Mouse (Mus musculus): ENCODE data around the gene Nup98. TPM values are rescaled to one million over a fixed set of nuclear protein-coding genes. Genes with fewer than 3 reads are reported as not detected.
A peak's percentile ranks its signal among the peaks of the same experiment; 100 is the strongest.

Gene Nup98
- total and polyA plus RNA-seq, 2 experiments: 6.7 to 14.0 TPM

- Histone ChIP-seq H3K27me3 (ENCODE audit: control insufficient read depth, insufficient read depth, low read length) (no peaks in the 10 kb centered on the region), H3K36me3 (ENCODE audit: control insufficient read depth, insufficient read depth, low read length) (no peaks in the 10 kb centered on the region), H3K4me1 (ENCODE audit: control insufficient read depth, insufficient read depth, low read length) (no peaks in the 10 kb centered on the region), H3K79me2 (ENCODE audit: control insufficient read depth, insufficient read depth, low read length) (no peaks in the 10 kb centered on the region), H3K4me3 (ENCODE audit: insufficient read depth, low read depth, low read length) (no peak overlapping the region), H3K9ac (ENCODE audit: low read depth, low read length) (no peak overlapping the region), H3K27ac (replicated peaks; ENCODE audit: insufficient read depth, low read depth, low read length) (no peak overlapping the region)
- WGBS: 62% methylated on average over 45 of the region's 45 CpGs
- TF ChIP-seq POLR2A (IDR thresholded peaks at IDR 0.05; ENCODE audit: extremely low read depth, insufficient read depth, low read length) (no peak), CTCF (IDR thresholded peaks at IDR 0.05; ENCODE audit: low read depth, low read length) (no peak)
- DNase-seq (ENCODE audit: extremely low read depth, low read depth, low spot score): no peak
Observed at GRCm38 (mm10) chr7:102113151-102113729, 96.7 kb downstream of the Nup98 start.

- TF ChIP-seq POLR2A (IDR thresholded peaks at IDR 0.05; ENCODE audit: extremely low read depth, insufficient read depth, low read length) (no peak), CTCF (IDR thresholded peaks at IDR 0.05; ENCODE audit: low read depth, low read length) (no peak)
Observed at GRCm38 (mm10) chr7:102109746-102110145, 100.2 kb downstream of the Nup98 start.

GRCm38 (mm10) chr7:102109171-102109570 is 100.8 kb downstream of the Nup98 start, which contains the start of gene Art5:
Gene Art5, minus strand, starts transcription at chr7:102109489.
- H3K4me1 ChIP-seq (ENCODE audit: control insufficient read depth, insufficient read depth, low read length): no peaks in the 10 kb centered on the region
- WGBS: 90% methylated on average over 7 of the region's 7 CpGs
- no peaks in the 10 kb centered on the region for H3K79me2 ChIP-seq (ENCODE audit: control insufficient read depth, insufficient read depth, low read length)
- TF ChIP-seq POLR2A (IDR thresholded peaks at IDR 0.05; ENCODE audit: extremely low read depth, insufficient read depth, low read length) (no peak), CTCF (IDR thresholded peaks at IDR 0.05; ENCODE audit: low read depth, low read length) (no peak)
- no peak within 1 kb of the TSS for H3K4me3 ChIP-seq (ENCODE audit: insufficient read depth, low read depth, low read length)
- DNase-seq (ENCODE audit: extremely low read depth, low read depth, low spot score): no peak
- no peak within 1 kb of the TSS for H3K27ac ChIP-seq (replicated peaks; ENCODE audit: insufficient read depth, low read depth, low read length)
- H3K9ac ChIP-seq (ENCODE audit: low read depth, low read length): no peak within 1 kb of the TSS
- no peaks in the 10 kb centered on the region for H3K36me3 ChIP-seq (ENCODE audit: control insufficient read depth, insufficient read depth, low read length)
- H3K27me3 ChIP-seq (ENCODE audit: control insufficient read depth, insufficient read depth, low read length): peaks cover 5% of the 10 kb centered on the region; the same call in 1 of the 2 replicates

More at GRCm38 (mm10) chr7:102109746-102110145, 100.2 kb downstream of the Nup98 start:
- Histone ChIP-seq H3K9ac (ENCODE audit: low read depth, low read length) (no peak overlapping the region), H3K36me3 (ENCODE audit: control insufficient read depth, insufficient read depth, low read length) (no peaks in the 10 kb centered on the region), H3K79me2 (ENCODE audit: control insufficient read depth, insufficient read depth, low read length) (no peaks in the 10 kb centered on the region), H3K4me3 (ENCODE audit: insufficient read depth, low read depth, low read length) (no peak overlapping the region), H3K27me3 (ENCODE audit: control insufficient read depth, insufficient read depth, low read length) (peaks cover 5% of the 10 kb centered on the region; the same call in 1 of the 2 replicates), H3K27ac (replicated peaks; ENCODE audit: insufficient read depth, low read depth, low read length) (no peak overlapping the region), H3K4me1 (ENCODE audit: control insufficient read depth, insufficient read depth, low read length) (no peaks in the 10 kb centered on the region)
- DNase-seq (ENCODE audit: extremely low read depth, low read depth, low spot score): no peak
- 87% methylated on average over 4 of the region's 4 CpGs for WGBS

GRCm38 (mm10) chr7:102108206-102108605 is 101.8 kb downstream of the Nup98 start:
- TF ChIP-seq CTCF (IDR thresholded peaks at IDR 0.05; ENCODE audit: low read depth, low read length): no peak
- no peak for TF ChIP-seq POLR2A (IDR thresholded peaks at IDR 0.05; ENCODE audit: extremely low read depth, insufficient read depth, low read length)
- 90% methylated on average over 1 of the region's 1 CpGs for WGBS
- H3K4me3 ChIP-seq (ENCODE audit: insufficient read depth, low read depth, low read length): no peak overlapping the region

GRCm38 (mm10) chr7:102106700-102107141 is 103.3 kb downstream of the Nup98 start:
- Histone ChIP-seq H3K27ac (replicated peaks; ENCODE audit: insufficient read depth, low read depth, low read length) (no peak overlapping the region), H3K27me3 (ENCODE audit: control insufficient read depth, insufficient read depth, low read length) (peaks cover 5% of the 10 kb centered on the region; the same call in 1 of the 2 replicates), H3K9ac (ENCODE audit: low read depth, low read length) (no peak overlapping the region), H3K36me3 (ENCODE audit: control insufficient read depth, insufficient read depth, low read length) (no peaks in the 10 kb centered on the region), H3K4me1 (ENCODE audit: control insufficient read depth, insufficient read depth, low read length) (no peaks in the 10 kb centered on the region), H3K4me3 (ENCODE audit: insufficient read depth, low read depth, low read length) (peak overlapping the region; percentile 24; the same call in 1 of the 2 replicates), H3K79me2 (ENCODE audit: control insufficient read depth, insufficient read depth, low read length) (no peaks in the 10 kb centered on the region)
- no peak for TF ChIP-seq CTCF (IDR thresholded peaks at IDR 0.05; ENCODE audit: low read depth, low read length)
- TF ChIP-seq POLR2A (IDR thresholded peaks at IDR 0.05; ENCODE audit: extremely low read depth, insufficient read depth, low read length): no peak
- 30% methylated on average over 23 of the region's 23 CpGs for WGBS
- no peak for DNase-seq (ENCODE audit: extremely low read depth, low read depth, low spot score)

More at GRCm38 (mm10) chr7:102108206-102108605, 101.8 kb downstream of the Nup98 start:
- H3K27ac ChIP-seq (replicated peaks; ENCODE audit: insufficient read depth, low read depth, low read length): no peak overlapping the region
- no peaks in the 10 kb centered on the region for H3K4me1 ChIP-seq (ENCODE audit: control insufficient read depth, insufficient read depth, low read length)
- no peak for DNase-seq (ENCODE audit: extremely low read depth, low read depth, low spot score)
- no peaks in the 10 kb centered on the region for H3K36me3 ChIP-seq (ENCODE audit: control insufficient read depth, insufficient read depth, low read length)
- no peak overlapping the region for H3K9ac ChIP-seq (ENCODE audit: low read depth, low read length)
- H3K79me2 ChIP-seq (ENCODE audit: control insufficient read depth, insufficient read depth, low read length): no peaks in the 10 kb centered on the region
- peaks cover 5% of the 10 kb centered on the region; the same call in 1 of the 2 replicates for H3K27me3 ChIP-seq (ENCODE audit: control insufficient read depth, insufficient read depth, low read length)

- Histone ChIP-seq H3K4me1 (ENCODE audit: control insufficient read depth, insufficient read depth, low read length) (no peaks in the 10 kb centered on the region), H3K79me2 (ENCODE audit: control insufficient read depth, insufficient read depth, low read length) (no peaks in the 10 kb centered on the region), H3K4me3 (ENCODE audit: insufficient read depth, low read depth, low read length) (no peak overlapping the region), H3K27me3 (ENCODE audit: control insufficient read depth, insufficient read depth, low read length) (peaks cover 5% of the 10 kb centered on the region; the same call in 1 of the 2 replicates), H3K9ac (ENCODE audit: low read depth, low read length) (no peak overlapping the region), H3K36me3 (ENCODE audit: control insufficient read depth, insufficient read depth, low read length) (no peaks in the 10 kb centered on the region), H3K27ac (replicated peaks; ENCODE audit: insufficient read depth, low read depth, low read length) (no peak overlapping the region)
- no peak for DNase-seq (ENCODE audit: extremely low read depth, low read depth, low spot score)
- no peak for TF ChIP-seq POLR2A (IDR thresholded peaks at IDR 0.05; ENCODE audit: extremely low read depth, insufficient read depth, low read length)
- no peak for TF ChIP-seq CTCF (IDR thresholded peaks at IDR 0.05; ENCODE audit: low read depth, low read length)
- 72% methylated on average over 5 of the region's 5 CpGs for WGBS
Observed at GRCm38 (mm10) chr7:102104126-102104525, 105.8 kb downstream of the Nup98 start.
